Mouse (Mus musculus) forebrain, embryonic 15.5 days (tissue): ENCODE measurements around the gene Ptpn1. TPM values are rescaled to one million over a fixed set of nuclear protein-coding genes. Genes with fewer than 3 reads are reported as not detected.

Source experiments
- ATAC-seq: fragments of 200-750 bp; cut with Nextera tagmentation; replicated peaks from 2 replicates; pipeline ENCODE4 v1.8.0; 2017; ENCODE audit warnings: mild to moderate bottlenecking, moderate TSS enrichment, moderate library complexity
- H3K27ac ChIP-seq: fragments of 300-500 bp; sonication (generic); replicated peaks from 2 replicates; pipeline ENCODE4 v1.5.1; 2015; ENCODE audit warnings: mild to moderate bottlenecking, inconsistent platforms
- H3K27me3 ChIP-seq: fragments of 300-500 bp; sonication (generic); 2 replicates; pipeline ENCODE4 v1.6.1; 2015; ENCODE audit warnings: inconsistent platforms
- H3K36me3 ChIP-seq: fragments of 300-500 bp; sonication (generic); 2 replicates; pipeline ENCODE4 v1.6.1; 2015; ENCODE audit warnings: mild to moderate bottlenecking, inconsistent platforms
- H3K4me1 ChIP-seq: fragments of 300-500 bp; sonication (generic); 2 replicates; pipeline ENCODE4 v1.6.1; 2015; ENCODE audit warnings: inconsistent platforms
- H3K4me2 ChIP-seq: fragments of 300-500 bp; sonication (generic); replicated peaks from 2 replicates; pipeline ENCODE4 v1.6.1; 2015; ENCODE audit warnings: mild to moderate bottlenecking, inconsistent platforms
- H3K4me3 ChIP-seq: fragments of 300-500 bp; sonication (generic); 2 replicates; pipeline ENCODE4 v1.5.1; 2015; ENCODE audit warnings: mild to moderate bottlenecking, inconsistent platforms
- H3K9ac ChIP-seq: fragments of 300-500 bp; sonication (generic); replicated peaks from 2 replicates; pipeline ENCODE4 v1.6.1; 2015; ENCODE audit warnings: mild to moderate bottlenecking, inconsistent platforms
- H3K9me3 ChIP-seq: fragments of 300-500 bp; sonication (generic); 2 replicates; pipeline ENCODE4 v1.6.1; 2016; ENCODE audit warnings: inconsistent platforms
- WGBS: fragments of 180-500 bp; shearing (Covaris S2); methylation state at CpG from one replicate; pipeline ENCODE4 v1.1.7; 2015; ENCODE audit warnings: mixed read lengths; 5-methylcytosine and 5-hydroxymethylcytosine counted together
- polyA plus RNA-seq: library from polyadenylated mRNA; unstranded; fragments of >200 nt; fragmentation: Nextera tagmentation; extraction: Ambion mirVana; gene quantifications from 2 replicates; pipeline ENCODE4 v1.2.1, GENCODE M21; 2015

Ptpn1 gene
- polyA plus RNA-seq, 1 experiment from 2014 or later, result 105 TPM

- peak; percentile 50; the same call in 1 of the 2 replicates for ATAC-seq
- 2% methylated on average over 29 of the region's 29 CpGs for whole genome bisulfite sequencing
- peak overlapping the region; percentile 41 for H3K9ac ChIP-seq
- H3K9me3 ChIP-seq, result no peaks in the 10 kb centered on the region
- no peak overlapping the region; the same call in 1 of the 2 replicates for H3K27ac ChIP-seq
- no peaks in the 10 kb centered on the region for H3K36me3 ChIP-seq
- H3K27me3 ChIP-seq, result no peaks in the 10 kb centered on the region
- peak overlapping the region; percentile 37 for H3K4me3 ChIP-seq
- peaks cover 7% of the 10 kb centered on the region for H3K4me1 ChIP-seq
- H3K4me2 ChIP-seq, result peak overlapping the region; percentile 81
These were observed 6.9 kb upstream of the Ptpn1 start for GRCm38 (mm10) chr2:167924803-167925604.

- Histone ChIP-seq H3K4me2 (no peak overlapping the region), H3K36me3 (no peaks in the 10 kb centered on the region), H3K4me1 (peaks cover 8% of the 10 kb centered on the region), H3K9me3 (no peaks in the 10 kb centered on the region), H3K27me3 (no peaks in the 10 kb centered on the region), H3K27ac (no peak overlapping the region), H3K4me3 (no peak overlapping the region), H3K9ac (no peak overlapping the region)
- WGBS, result 87% methylated on average over 11 of the region's 11 CpGs
- ATAC-seq, result no peak
These were observed 5.7 kb upstream of the Ptpn1 start for GRCm38 (mm10) chr2:167925841-167926800.

DNA sequence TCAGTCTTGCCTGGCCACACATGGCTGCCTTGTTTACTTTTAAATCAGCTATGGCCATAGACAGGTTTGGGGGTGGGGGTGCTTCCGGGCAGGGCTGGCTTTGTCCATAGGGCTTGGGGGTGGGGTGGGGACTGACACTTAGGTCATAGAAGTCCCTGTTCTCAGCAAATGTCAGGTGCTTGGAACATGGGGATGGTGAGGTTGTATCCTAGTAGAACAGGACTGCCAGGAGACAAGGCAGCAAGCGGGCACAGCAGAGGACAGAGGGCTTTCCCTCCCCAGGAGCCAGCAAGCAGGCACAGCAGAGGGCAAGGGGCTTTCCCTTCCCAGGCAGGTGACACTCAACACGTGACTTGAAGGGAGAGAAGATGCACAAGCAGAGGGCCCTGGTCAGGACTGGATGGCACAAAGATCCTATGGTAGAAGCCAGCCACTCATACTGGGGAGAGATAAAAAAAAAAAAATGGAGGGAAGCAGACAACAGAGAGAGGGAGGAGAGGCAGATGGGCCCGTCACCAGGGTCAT is 3.8 kb upstream of the Ptpn1 start:
- Histone ChIP-seq H3K9ac (no peak overlapping the region), H3K9me3 (no peaks in the 10 kb centered on the region), H3K4me3 (no peak overlapping the region), H3K27me3 (no peaks in the 10 kb centered on the region), H3K4me1 (peaks cover 15% of the 10 kb centered on the region), H3K27ac (no peak overlapping the region), H3K36me3 (no peaks in the 10 kb centered on the region), H3K4me2 (no peak overlapping the region)
- WGBS, result 75% methylated on average over 4 of the region's 4 CpGs
- no peak for ATAC-seq

DNA sequence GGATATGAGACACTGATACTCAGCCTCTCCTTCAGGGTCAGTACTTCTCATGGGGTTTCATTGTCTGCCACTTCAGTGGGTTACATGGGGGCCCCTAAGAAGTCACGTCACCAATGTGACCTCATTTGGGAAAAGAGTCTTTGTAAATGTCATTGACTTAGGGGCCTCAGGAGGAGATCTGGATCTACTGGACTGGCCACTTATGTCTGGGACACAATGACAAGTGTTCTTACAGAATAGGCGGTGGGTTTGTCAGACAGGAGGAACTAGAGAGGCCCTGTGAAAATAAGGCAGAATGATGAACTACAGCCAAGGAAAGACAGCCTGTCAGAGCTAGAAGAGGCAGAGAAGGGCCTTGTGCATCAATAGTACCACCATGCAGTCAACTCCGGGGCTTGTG is 2.9 kb upstream of the Ptpn1 start:
- Histone ChIP-seq H3K9ac (no peak overlapping the region), H3K4me3 (no peak overlapping the region), H3K27ac (no peak overlapping the region), H3K27me3 (no peaks in the 10 kb centered on the region), H3K4me1 (peaks cover 24% of the 10 kb centered on the region), H3K9me3 (no peaks in the 10 kb centered on the region), H3K4me2 (no peak overlapping the region), H3K36me3 (no peaks in the 10 kb centered on the region)
- ATAC-seq, result no peak
- WGBS, result 87% methylated on average over 3 of the region's 3 CpGs

- Histone ChIP-seq H3K9me3 (no peaks in the 10 kb centered on the region), H3K4me2 (peak overlapping the region; percentile 46), H3K9ac (peak overlapping the region; percentile 85; the same call in 1 of the 2 replicates), H3K27me3 (no peaks in the 10 kb centered on the region), H3K36me3 (no peaks in the 10 kb centered on the region), H3K4me1 (peaks cover 28% of the 10 kb centered on the region), H3K27ac (no peak overlapping the region), H3K4me3 (peak overlapping the region; percentile 69; the same call in 1 of the 2 replicates)
- WGBS, result 87% methylated on average over 3 of the region's 3 CpGs
- no peak for ATAC-seq
These were observed 882 bp upstream of the Ptpn1 start for GRCm38 (mm10) chr2:167930975-167931374.

GRCm38 (mm10) chr2:167932727-167933231 is 922 bp downstream of the Ptpn1 start:
- peak overlapping the region; percentile 69 for H3K4me3 ChIP-seq
- H3K9ac ChIP-seq, result peak overlapping the region; percentile 85
- peak overlapping the region; percentile 80 for H3K27ac ChIP-seq
- H3K4me1 ChIP-seq, result peaks cover 41% of the 10 kb centered on the region
- H3K36me3 ChIP-seq, result no peaks in the 10 kb centered on the region
- H3K27me3 ChIP-seq, result no peaks in the 10 kb centered on the region
- H3K4me2 ChIP-seq, result peak overlapping the region; percentile 67
- peak; percentile 62; the same call in 1 of the 2 replicates for ATAC-seq
- H3K9me3 ChIP-seq, result no peaks in the 10 kb centered on the region
- under 1% methylated on average over 18 of the region's 18 CpGs for WGBS

- peak overlapping the region; percentile 80; the same call in 1 of the 2 replicates for H3K27ac ChIP-seq
- WGBS, result 8% methylated on average over 7 of the region's 7 CpGs
These were observed 1.5 kb downstream of the Ptpn1 start for GRCm38 (mm10) chr2:167933397-167933796.

GRCm38 (mm10) chr2:167935956-167936355 is 4.1 kb downstream of the Ptpn1 start:
- no peak overlapping the region for H3K9ac ChIP-seq
- no peaks in the 10 kb centered on the region for H3K36me3 ChIP-seq
- H3K4me2 ChIP-seq, result no peak overlapping the region
- WGBS, result 81% methylated on average over 3 of the region's 3 CpGs
- no peaks in the 10 kb centered on the region for H3K27me3 ChIP-seq
- no peak for ATAC-seq
- H3K9me3 ChIP-seq, result no peaks in the 10 kb centered on the region
- no peak overlapping the region for H3K27ac ChIP-seq
- H3K4me1 ChIP-seq, result peaks cover 67% of the 10 kb centered on the region
- H3K4me3 ChIP-seq, result no peak overlapping the region

More at GRCm38 (mm10) chr2:167933397-167933796, 1.5 kb downstream of the Ptpn1 start:
- Histone ChIP-seq H3K4me3 (peak overlapping the region; percentile 69), H3K9me3 (no peaks in the 10 kb centered on the region), H3K9ac (peak overlapping the region; percentile 85), H3K4me1 (peaks cover 42% of the 10 kb centered on the region), H3K36me3 (no peaks in the 10 kb centered on the region), H3K4me2 (peak overlapping the region; percentile 67), H3K27me3 (no peaks in the 10 kb centered on the region)
- no peak for ATAC-seq

DNA sequence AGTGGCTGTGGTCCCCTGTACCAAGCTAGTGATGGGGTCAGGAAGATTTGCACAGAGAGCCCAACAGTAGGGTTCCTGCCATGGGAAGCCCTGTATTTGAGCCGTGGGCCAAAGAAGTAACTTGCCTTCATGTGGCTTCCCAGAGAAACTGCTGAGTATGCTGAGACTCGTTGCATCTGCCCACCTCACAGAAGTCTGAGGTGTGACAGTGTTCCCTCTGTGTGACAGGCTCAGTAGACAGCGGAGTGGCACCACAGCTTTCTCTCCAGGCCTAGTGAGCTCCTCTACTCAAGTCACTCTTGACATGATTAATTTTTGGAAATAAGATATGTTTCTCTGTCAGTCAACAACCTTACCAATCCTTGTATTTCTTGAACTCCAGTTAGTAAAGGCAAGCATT is 6.9 kb downstream of the Ptpn1 start:
- Histone ChIP-seq H3K4me2 (no peak overlapping the region), H3K9me3 (no peaks in the 10 kb centered on the region), H3K27me3 (no peaks in the 10 kb centered on the region), H3K9ac (no peak overlapping the region), H3K4me1 (peaks cover 80% of the 10 kb centered on the region), H3K27ac (no peak overlapping the region), H3K4me3 (no peak overlapping the region), H3K36me3 (no peaks in the 10 kb centered on the region)
- no peak for ATAC-seq
- 75% methylated on average over 3 of the region's 3 CpGs for WGBS

DNA sequence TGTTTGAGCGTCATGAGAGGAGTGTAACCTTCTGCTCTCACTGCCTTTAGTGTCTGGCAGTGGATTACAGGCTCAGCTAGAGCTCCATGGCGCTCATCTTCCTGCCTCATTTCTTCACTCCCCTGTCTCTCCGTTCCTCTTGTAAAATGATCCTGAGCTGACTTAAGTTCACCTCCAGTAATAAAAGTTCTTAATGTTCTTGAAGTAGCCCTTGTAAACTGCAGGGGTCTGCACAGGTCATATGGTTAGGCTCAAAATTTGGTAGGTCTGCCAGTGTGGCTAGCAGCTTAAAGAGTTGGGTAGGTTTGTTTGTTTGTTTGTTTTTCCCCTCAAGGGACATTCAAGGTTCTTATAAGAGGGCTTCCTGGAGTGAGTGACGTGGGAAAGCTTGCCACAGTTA is 7.3 kb downstream of the Ptpn1 start:
- WGBS, result 72% methylated on average over 4 of the region's 4 CpGs
- peaks cover 80% of the 10 kb centered on the region for H3K4me1 ChIP-seq

GRCm38 (mm10) chr2:167939632-167940399 is 8.0 kb downstream of the Ptpn1 start:
- Histone ChIP-seq H3K4me2 (no peak overlapping the region), H3K9ac (no peak overlapping the region), H3K4me3 (no peak overlapping the region), H3K9me3 (no peaks in the 10 kb centered on the region), H3K27ac (no peak overlapping the region), H3K36me3 (no peaks in the 10 kb centered on the region), H3K27me3 (no peaks in the 10 kb centered on the region), H3K4me1 (peaks cover 84% of the 10 kb centered on the region)
- WGBS, result 66% methylated on average over 11 of the region's 11 CpGs
- ATAC-seq, result no peak

More for the DNA sequence above, 7.3 kb downstream of the Ptpn1 start:
- ATAC-seq, result no peak
- H3K27ac ChIP-seq, result no peak overlapping the region
- H3K27me3 ChIP-seq, result no peaks in the 10 kb centered on the region
- H3K4me3 ChIP-seq, result no peak overlapping the region
- no peaks in the 10 kb centered on the region for H3K36me3 ChIP-seq
- H3K4me2 ChIP-seq, result no peak overlapping the region
- no peak overlapping the region for H3K9ac ChIP-seq
- H3K9me3 ChIP-seq, result no peaks in the 10 kb centered on the region
